9 mouse cellular contexts compared by ENCODE assay signal in genomic region chr14:54409057-54409645, GRCm38 (mm10). TPM values are rescaled to one million over a fixed set of nuclear protein-coding genes. Genes with fewer than 3 reads are reported as not detected.
DNase-seq lines count a peak whose midpoint lies in the region; ATAC-seq and TF ChIP-seq lines count a peak whose summit lies in the region.
"Had no signal": no experiment of that assay in that cellular context is flagged by ENCODE, and none has a peak within 500 bp of the region (broad histone marks: within the 10 kb centered on the region; RNA-seq: fewer than 3 reads in every experiment).

No protein-coding gene starts in this region.

- DNase-seq in forebrain, embryonic 14.5 days (ENCODE audit: low spot score), result no peak
- DNase-seq in kidney, postnatal 0 days (ENCODE audit: low spot score), result no peak
- DNase-seq in kidney, postnatal 4 days, result no peak
- DNase-seq in liver, embryonic 13.5 days, result no peak
- no peak for DNase-seq in cerebellum, adult 18-20 months
- DNase-seq in adrenal gland, adult (ENCODE audit: inconsistent age in 2 of 2, low spot score in 1 of 2), result no peak

- 0 out of 2 replicates have a peak overlapping the region, but pooled peaks have one; percentile 13 for H3K9ac ChIP-seq in forebrain, embryonic 14.5 days (ENCODE audit: low read length)
- H3K9ac ChIP-seq in forebrain, embryonic 13.5 days, result no peak overlapping the region
- H3K9ac ChIP-seq in kidney, postnatal 0 days (ENCODE audit: low read depth, low read length), result peak overlapping the region; percentile 23; the same call in 1 of the 2 replicates
- no peak overlapping the region for H3K9ac ChIP-seq in liver, embryonic 13.5 days
- no peak overlapping the region for H3K9ac ChIP-seq in neural tube, embryonic 15.5 days (replicated peaks)
- H3K9ac ChIP-seq: embryonic facial prominence, embryonic 15.5 days had no signal

- no peaks in the 10 kb centered on the region for H3K27me3 ChIP-seq in forebrain, embryonic 14.5 days (replicated peaks; ENCODE audit: control insufficient read depth, insufficient read depth, low read length)
- peaks cover 6% of the 10 kb centered on the region; the same call in 1 of the 2 replicates for H3K27me3 ChIP-seq in forebrain, embryonic 13.5 days
- no peaks in the 10 kb centered on the region for H3K27me3 ChIP-seq in kidney, postnatal 0 days (ENCODE audit: insufficient read depth, low read length)
- no peaks in the 10 kb centered on the region for H3K27me3 ChIP-seq in liver, embryonic 13.5 days
- H3K27me3 ChIP-seq in neural tube, embryonic 15.5 days (replicated peaks), result peaks cover 6% of the 10 kb centered on the region; the same call in 1 of the 2 replicates
- H3K27me3 ChIP-seq: embryonic facial prominence, embryonic 15.5 days had no signal

- H3K9me3 ChIP-seq in forebrain, embryonic 14.5 days (replicated peaks; ENCODE audit: control insufficient read depth, low read length), result no peaks in the 10 kb centered on the region
- H3K9me3 ChIP-seq in forebrain, embryonic 13.5 days (replicated peaks), result no peaks in the 10 kb centered on the region
- no peaks in the 10 kb centered on the region for H3K9me3 ChIP-seq in kidney, postnatal 0 days (replicated peaks; ENCODE audit: low read length)
- no peaks in the 10 kb centered on the region for H3K9me3 ChIP-seq in liver, embryonic 13.5 days (replicated peaks)
- H3K9me3 ChIP-seq in neural tube, embryonic 15.5 days (replicated peaks), result no peaks in the 10 kb centered on the region
- H3K9me3 ChIP-seq: embryonic facial prominence, embryonic 15.5 days had no signal

- H3K36me3 ChIP-seq in forebrain, embryonic 14.5 days (ENCODE audit: control insufficient read depth, insufficient read depth, low read length), result no peaks in the 10 kb centered on the region
- H3K36me3 ChIP-seq in forebrain, embryonic 13.5 days (ENCODE audit: poor library complexity, severe bottlenecking), result no peaks in the 10 kb centered on the region
- H3K36me3 ChIP-seq in kidney, postnatal 0 days (ENCODE audit: insufficient read depth, low read length), result no peaks in the 10 kb centered on the region
- H3K36me3 ChIP-seq in liver, embryonic 13.5 days, result no peaks in the 10 kb centered on the region
- H3K36me3 ChIP-seq in neural tube, embryonic 15.5 days, result no peaks in the 10 kb centered on the region
- H3K36me3 ChIP-seq: embryonic facial prominence, embryonic 15.5 days had no signal

- no peaks in the 10 kb centered on the region; the same call in 1 of the 2 replicates for H3K4me1 ChIP-seq in forebrain, embryonic 14.5 days (ENCODE audit: control insufficient read depth, insufficient read depth, low read length)
- H3K4me1 ChIP-seq in forebrain, embryonic 13.5 days, result peaks cover 15% of the 10 kb centered on the region
- H3K4me1 ChIP-seq in kidney, postnatal 0 days (replicated peaks; ENCODE audit: insufficient read depth, low read length), result peaks cover 16% of the 10 kb centered on the region
- H3K4me1 ChIP-seq in liver, embryonic 13.5 days (replicated peaks), result peaks cover 52% of the 10 kb centered on the region
- H3K4me1 ChIP-seq in neural tube, embryonic 15.5 days, result peaks cover 15% of the 10 kb centered on the region

- WGBS in forebrain, embryonic 14.5 days, result 86% methylated on average over 7 of the region's 7 CpGs
- WGBS in forebrain, embryonic 13.5 days, result 81% methylated on average over 7 of the region's 7 CpGs
- 69% methylated on average over 7 of the region's 7 CpGs for WGBS in kidney, postnatal 0 days
- WGBS in liver, embryonic 13.5 days (ENCODE audit: insufficient replicate concordance), result 56% methylated on average over 7 of the region's 7 CpGs
- WGBS in neural tube, embryonic 15.5 days, result 72% methylated on average over 7 of the region's 7 CpGs

- no peak overlapping the region for H3K27ac ChIP-seq in forebrain, embryonic 14.5 days (ENCODE audit: low read depth, low read length)
- H3K27ac ChIP-seq in forebrain, embryonic 13.5 days, result no peak overlapping the region
- H3K27ac ChIP-seq in kidney, postnatal 0 days, result peak overlapping the region; percentile 77
- peak overlapping the region; percentile 67; the same call in 1 of the 2 replicates for H3K27ac ChIP-seq in liver, embryonic 13.5 days
- no peak overlapping the region for H3K27ac ChIP-seq in neural tube, embryonic 15.5 days (replicated peaks)

- H3K4me2 ChIP-seq in forebrain, embryonic 14.5 days (ENCODE audit: low read length), result no peak overlapping the region
- H3K4me2 ChIP-seq in forebrain, embryonic 13.5 days, result no peak overlapping the region; the same call in 1 of the 2 replicates
- H3K4me2 ChIP-seq in kidney, postnatal 0 days (ENCODE audit: low read length), result peak overlapping the region; percentile 44
- H3K4me2 ChIP-seq in liver, embryonic 13.5 days, result peak overlapping the region; percentile 27
- peak overlapping the region; percentile 25 for H3K4me2 ChIP-seq in neural tube, embryonic 15.5 days
- H3K4me2 ChIP-seq: embryonic facial prominence, embryonic 15.5 days had no signal

- no peak for ATAC-seq in forebrain, embryonic 14.5 days
- ATAC-seq in forebrain, embryonic 13.5 days, result no peak
- ATAC-seq in kidney, postnatal 0 days (replicated peaks; ENCODE audit: low FRiP score, low read depth), result no peak
- no peak for ATAC-seq in liver, embryonic 13.5 days (ENCODE audit: low read depth)
- ATAC-seq in neural tube, embryonic 15.5 days (ENCODE audit: low FRiP score), result no peak

- no peak for TF ChIP-seq CTCF in kidney, postnatal 0 days (IDR thresholded peaks at IDR 0.05; ENCODE audit: low read depth)

- H3K4me3 ChIP-seq in forebrain, embryonic 14.5 days (ENCODE audit: low read depth, low read length), result no peak overlapping the region
- no peak overlapping the region for H3K4me3 ChIP-seq in forebrain, embryonic 13.5 days
- H3K4me3 ChIP-seq in kidney, postnatal 0 days (replicated peaks; ENCODE audit: low read depth, low read length), result no peak overlapping the region
- peak overlapping the region; percentile 9; the same call in 1 of the 2 replicates for H3K4me3 ChIP-seq in liver, embryonic 13.5 days (replicated peaks)
- H3K4me3 ChIP-seq in neural tube, embryonic 15.5 days (replicated peaks), result no peak overlapping the region
- H3K4me3 ChIP-seq: embryonic facial prominence, embryonic 15.5 days had no signal

RNA-seq across cellular contexts. Expression of gene Slc7a7, which starts 8.4 kb away (rescaled TPM):
- 4.3 and 5.1 TPM in 2 replicates for polyA plus RNA-seq in forebrain, embryonic 14.5 days (2014; fragmentation: Nextera tagmentation; extraction: Ambion mirVana)
- polyA plus RNA-seq in forebrain, embryonic 13.5 days (2015; fragmentation: Nextera tagmentation; extraction: Ambion mirVana), result 5.6 and 6.1 TPM in 2 replicates
- 27.8 and 36.4 TPM in 2 replicates for polyA plus RNA-seq in kidney, postnatal 0 days (2015; fragmentation: Nextera tagmentation; extraction: Ambion mirVana)
- 8.6 and 10.3 TPM in 2 replicates for polyA plus RNA-seq in liver, embryonic 13.5 days (2015; fragmentation: Nextera tagmentation; extraction: Ambion mirVana)
- 6.2 and 7.9 TPM in 2 replicates for polyA plus RNA-seq in neural tube, embryonic 15.5 days (2015; fragmentation: Nextera tagmentation; extraction: Ambion mirVana)

RNA-seq across cellular contexts. Expression of gene Mrpl52, which starts 17.6 kb away (rescaled TPM):
- 274 and 289 TPM in 2 replicates for polyA plus RNA-seq in forebrain, embryonic 14.5 days (2014; fragmentation: Nextera tagmentation; extraction: Ambion mirVana)
- 270 and 310 TPM in 2 replicates for polyA plus RNA-seq in forebrain, embryonic 13.5 days (2015; fragmentation: Nextera tagmentation; extraction: Ambion mirVana)
- polyA plus RNA-seq in kidney, postnatal 0 days (2015; fragmentation: Nextera tagmentation; extraction: Ambion mirVana), result 357 and 408 TPM in 2 replicates
- 244 and 265 TPM in 2 replicates for polyA plus RNA-seq in liver, embryonic 13.5 days (2015; fragmentation: Nextera tagmentation; extraction: Ambion mirVana)
- 236 and 303 TPM in 2 replicates for polyA plus RNA-seq in neural tube, embryonic 15.5 days (2015; fragmentation: Nextera tagmentation; extraction: Ambion mirVana)

RNA-seq across cellular contexts. Expression of gene Mmp14, which starts 22.3 kb away (rescaled TPM):
- polyA plus RNA-seq in forebrain, embryonic 14.5 days (2014; fragmentation: Nextera tagmentation; extraction: Ambion mirVana), result 48.2 and 51.5 TPM in 2 replicates
- polyA plus RNA-seq in forebrain, embryonic 13.5 days (2015; fragmentation: Nextera tagmentation; extraction: Ambion mirVana), result 54.5 and 57.3 TPM in 2 replicates
- polyA plus RNA-seq in kidney, postnatal 0 days (2015; fragmentation: Nextera tagmentation; extraction: Ambion mirVana), result 107 and 114 TPM in 2 replicates
- polyA plus RNA-seq in liver, embryonic 13.5 days (2015; fragmentation: Nextera tagmentation; extraction: Ambion mirVana), result 19.8 and 23.2 TPM in 2 replicates
- 40.7 and 60.5 TPM in 2 replicates for polyA plus RNA-seq in neural tube, embryonic 15.5 days (2015; fragmentation: Nextera tagmentation; extraction: Ambion mirVana)

RNA-seq across cellular contexts. Expression of gene Oxa1l, which starts 48.5 kb away (rescaled TPM):
- 47.8 and 59.0 TPM in 2 replicates for polyA plus RNA-seq in forebrain, embryonic 14.5 days (2014; fragmentation: Nextera tagmentation; extraction: Ambion mirVana)
- 43.8 and 50.6 TPM in 2 replicates for polyA plus RNA-seq in forebrain, embryonic 13.5 days (2015; fragmentation: Nextera tagmentation; extraction: Ambion mirVana)
- 57.6 and 66.5 TPM in 2 replicates for polyA plus RNA-seq in kidney, postnatal 0 days (2015; fragmentation: Nextera tagmentation; extraction: Ambion mirVana)
- 21.4 and 22.3 TPM in 2 replicates for polyA plus RNA-seq in liver, embryonic 13.5 days (2015; fragmentation: Nextera tagmentation; extraction: Ambion mirVana)
- 59.6 and 61.3 TPM in 2 replicates for polyA plus RNA-seq in neural tube, embryonic 15.5 days (2015; fragmentation: Nextera tagmentation; extraction: Ambion mirVana)

RNA-seq across cellular contexts. Expression of gene Lrp10, which starts 54.8 kb away (rescaled TPM):
- 19.2 and 21.0 TPM in 2 replicates for polyA plus RNA-seq in forebrain, embryonic 14.5 days (2014; fragmentation: Nextera tagmentation; extraction: Ambion mirVana)
- 19.9 and 24.4 TPM in 2 replicates for polyA plus RNA-seq in forebrain, embryonic 13.5 days (2015; fragmentation: Nextera tagmentation; extraction: Ambion mirVana)
- 76.5 and 78.4 TPM in 2 replicates for polyA plus RNA-seq in kidney, postnatal 0 days (2015; fragmentation: Nextera tagmentation; extraction: Ambion mirVana)
- polyA plus RNA-seq in liver, embryonic 13.5 days (2015; fragmentation: Nextera tagmentation; extraction: Ambion mirVana), result 18.4 and 21.2 TPM in 2 replicates
- polyA plus RNA-seq in neural tube, embryonic 15.5 days (2015; fragmentation: Nextera tagmentation; extraction: Ambion mirVana), result 31.8 and 33.7 TPM in 2 replicates

Comparison
In these comparisons a context has a peak if more than half of its experiments do, and no peak if none do; other contexts are left out.
1. H3K9ac ChIP-seq: peak in forebrain, embryonic 14.5 days (single experiment) and kidney, postnatal 0 days (single experiment); none in forebrain, embryonic 13.5 days (single experiment), liver, embryonic 13.5 days (single experiment) and neural tube, embryonic 15.5 days (single experiment).
2. H3K27ac ChIP-seq: peak in kidney, postnatal 0 days (single experiment) and liver, embryonic 13.5 days (single experiment); none in forebrain, embryonic 14.5 days (single experiment), forebrain, embryonic 13.5 days (single experiment) and neural tube, embryonic 15.5 days (single experiment).
3. H3K4me2 ChIP-seq: peak in kidney, postnatal 0 days (single experiment), liver, embryonic 13.5 days (single experiment) and neural tube, embryonic 15.5 days (single experiment); none in forebrain, embryonic 14.5 days (single experiment) and forebrain, embryonic 13.5 days (single experiment).